Mouse (Mus musculus): ENCODE data around the gene Ift43. TPM values are rescaled to one million over a fixed set of nuclear protein-coding genes. Genes with fewer than 3 reads are reported as not detected.

Ift43 gene
- polyA plus RNA-seq (2012; rRNA removed), result 47.8 and 91.5 TPM in 2 replicates

GRCm38 (mm10) chr12:86082481-86083012 lies at the start of gene Ift43:
Gene Ift43, plus strand, starts transcription at chr12:86082541.

GRCm38 (mm10) chr12:86078553-86079201 lies 3.7 kb upstream of the Ift43 start, which contains the start of gene Tgfb3:
Gene Tgfb3, minus strand, starts transcription at chr12:86079041.

Other genes starting within 250 kb of the Ift43 start
- gene Tgfb3, start 3.5 kb upstream of the Ift43 start, polyA plus RNA-seq (2012; rRNA removed), result 6.7 and 18.5 TPM in 2 replicates
- gene Gpatch2l, start 159.3 kb downstream of the Ift43 start, polyA plus RNA-seq (2012; rRNA removed), result 16.0 and 18.4 TPM in 2 replicates